Mouse (Mus musculus): ENCODE measurements around the gene 4930595D18Rik.

The 4930595D18Rik gene

DNA sequence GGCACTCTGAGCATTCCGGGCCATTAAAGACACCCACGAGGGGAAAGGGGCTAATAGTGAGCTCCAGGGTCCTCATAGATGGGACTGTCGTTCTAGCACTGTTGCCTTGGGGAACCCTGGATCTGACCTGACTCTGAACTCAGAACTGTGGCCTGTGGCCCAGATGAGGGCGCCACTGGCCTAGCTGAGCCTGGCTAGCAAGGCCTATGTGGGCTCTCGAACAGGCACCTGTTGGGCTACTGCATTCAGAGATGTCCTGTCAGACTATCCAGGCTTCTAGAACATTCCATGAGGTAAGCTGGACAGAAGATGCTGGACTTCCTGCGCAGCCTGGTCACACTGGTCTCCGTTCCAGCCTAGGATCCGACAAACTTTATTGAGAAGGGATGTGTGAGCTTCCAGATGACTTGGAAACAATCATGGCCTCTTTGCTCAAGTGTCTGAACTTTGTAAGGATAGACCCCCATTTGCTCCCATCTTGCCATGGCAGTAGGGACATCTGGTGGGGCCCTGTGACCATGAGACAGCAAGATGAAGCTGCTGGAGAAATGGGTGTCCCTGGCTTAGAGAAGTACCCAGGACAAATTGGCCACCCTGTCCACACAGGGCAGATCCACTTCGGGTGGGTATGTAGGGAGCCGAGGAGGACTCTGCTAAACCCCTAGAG, 19.0 kb downstream of the 4930595D18Rik start:
- peak; percentile 39 to 65 for DNase-seq

DNA sequence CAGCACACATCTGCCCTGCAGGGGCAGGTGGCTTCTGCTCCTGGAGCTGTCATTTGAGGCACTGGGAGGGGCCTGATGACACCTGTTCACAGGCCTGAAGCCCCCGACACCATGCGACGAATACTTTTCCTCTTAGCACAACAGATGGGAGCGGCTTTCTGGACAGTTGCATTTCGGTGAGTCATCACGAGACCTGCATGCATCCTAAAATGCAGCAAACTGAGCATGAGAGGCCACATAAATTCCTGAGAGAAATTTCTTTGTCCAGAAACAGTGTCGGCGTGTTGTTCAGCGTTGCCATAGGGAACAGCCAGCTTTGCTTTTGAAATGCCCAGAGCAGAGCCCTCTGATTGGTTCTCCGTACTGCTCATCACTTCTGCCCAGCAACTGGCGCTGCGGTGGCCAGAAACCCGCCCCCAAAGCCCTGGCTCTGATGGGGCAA, 20.0 kb downstream of the 4930595D18Rik start:
- peak; percentile 97 for DNase-seq

DNA sequence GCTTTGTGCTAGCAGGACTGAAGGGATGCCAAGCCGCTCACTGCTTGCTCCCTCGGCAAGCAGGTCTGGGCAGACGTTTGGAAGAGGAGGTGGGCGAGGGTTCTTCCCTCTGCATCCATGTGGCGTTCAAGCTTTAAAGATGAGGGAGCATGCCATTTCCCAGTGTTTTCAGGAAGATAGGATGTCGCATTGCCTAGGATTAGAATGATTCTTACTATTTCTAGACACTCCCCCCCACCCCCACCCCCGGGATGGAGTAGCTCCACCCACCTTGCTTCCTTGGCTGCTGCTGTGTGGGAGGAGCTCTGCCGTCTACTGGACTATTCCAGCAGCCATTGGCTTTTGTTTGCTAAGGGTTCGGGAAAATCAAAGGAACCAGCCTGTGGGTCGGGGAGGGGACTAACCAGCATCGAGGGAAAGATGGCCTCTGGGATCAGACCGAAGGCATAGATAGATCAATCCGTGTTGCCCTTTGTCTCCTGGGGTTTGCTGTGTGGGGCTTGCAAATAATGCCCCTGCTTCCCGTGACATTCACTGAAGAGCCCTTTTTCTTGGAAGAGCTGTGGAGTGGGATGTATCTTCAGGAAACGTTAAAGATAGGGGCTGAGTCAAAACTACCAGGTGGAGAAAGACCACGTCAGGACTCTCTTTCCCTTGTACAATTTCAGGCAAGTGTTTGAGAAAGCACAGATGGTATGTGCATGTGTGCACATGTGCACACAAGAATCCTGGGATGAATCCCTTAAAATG, 21.8 kb downstream of the 4930595D18Rik start:
- peak; percentile 45 to 61 for DNase-seq

DNA sequence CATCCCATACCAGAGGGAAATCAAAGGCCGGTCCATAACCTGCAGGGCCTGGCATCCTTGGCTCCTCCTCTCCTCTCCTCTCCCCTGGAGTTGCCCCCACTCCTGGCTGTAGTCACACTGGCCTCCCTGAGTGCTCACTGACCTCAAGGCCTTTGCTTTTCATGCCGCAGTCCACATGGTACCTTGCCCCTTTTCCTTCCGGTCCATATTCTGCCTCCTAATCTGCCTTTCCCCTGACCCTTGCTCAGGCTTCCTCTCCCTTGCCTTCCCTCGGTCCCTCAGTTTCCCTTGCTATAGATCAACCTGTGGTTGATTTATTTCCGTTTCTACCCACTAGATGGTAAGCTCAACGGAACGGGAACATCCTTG, 22.4 kb downstream of the 4930595D18Rik start:
- DNase-seq: peak; percentile 27 to 77

DNA sequence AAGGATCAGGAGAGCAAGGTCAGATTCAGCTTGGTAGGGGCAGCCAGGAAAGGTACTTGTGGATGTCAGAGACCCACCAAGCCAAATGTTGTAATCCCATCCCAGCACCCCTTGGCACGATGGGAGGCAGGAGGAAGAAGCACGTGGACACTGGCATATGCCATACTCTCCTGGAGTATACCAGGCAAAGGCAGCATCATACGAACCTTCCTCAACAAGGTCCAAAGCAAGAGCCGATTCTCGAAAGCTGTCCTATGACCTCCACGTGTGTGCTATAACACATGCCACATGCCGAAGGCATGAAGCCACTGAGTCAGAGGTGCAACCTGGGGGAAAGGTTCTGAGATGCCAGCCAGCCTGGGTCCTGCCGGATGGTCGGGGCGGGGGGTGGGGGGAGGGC, 23.4 kb downstream of the 4930595D18Rik start:
- DNase-seq: no peak

DNA sequence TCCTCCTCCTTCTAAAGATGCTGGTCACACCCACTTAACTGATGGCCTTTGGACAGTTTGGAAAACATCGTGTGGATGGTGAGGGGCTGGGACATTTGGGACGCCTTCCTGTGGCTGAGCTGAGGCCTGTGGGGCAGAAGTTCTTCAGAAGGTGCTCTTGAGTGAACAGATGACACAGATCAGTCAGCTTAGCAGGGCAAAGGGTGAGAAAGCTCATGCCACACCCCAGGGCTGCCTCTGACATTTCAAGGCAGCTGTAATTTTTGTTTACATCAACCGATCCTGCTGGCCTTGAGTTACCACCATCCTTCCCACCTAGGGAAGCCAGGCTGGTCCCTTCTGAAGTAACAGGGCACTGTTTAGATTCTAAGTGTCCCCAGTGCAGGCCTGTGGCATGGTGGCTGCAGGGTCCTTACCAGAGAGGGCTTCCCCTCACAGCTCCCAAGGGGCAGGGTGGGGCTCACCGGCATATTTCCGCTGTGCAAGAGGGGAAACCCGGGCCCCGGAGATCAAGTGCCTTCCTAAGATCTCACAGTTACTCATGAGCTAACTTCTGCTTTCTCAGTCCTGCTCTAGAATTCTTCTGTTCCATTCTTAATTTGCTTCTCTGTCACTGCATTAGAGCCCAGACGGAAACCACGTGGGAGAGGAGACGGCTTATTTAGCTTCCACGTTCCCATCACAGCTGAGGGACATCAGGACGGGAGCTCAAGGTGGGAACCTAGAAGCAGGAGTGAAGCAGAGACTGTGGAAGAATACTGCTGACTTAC, 24.4 kb downstream of the 4930595D18Rik start:
- DNase-seq: peak in 1 of 2 experiments; percentile 43

DNA sequence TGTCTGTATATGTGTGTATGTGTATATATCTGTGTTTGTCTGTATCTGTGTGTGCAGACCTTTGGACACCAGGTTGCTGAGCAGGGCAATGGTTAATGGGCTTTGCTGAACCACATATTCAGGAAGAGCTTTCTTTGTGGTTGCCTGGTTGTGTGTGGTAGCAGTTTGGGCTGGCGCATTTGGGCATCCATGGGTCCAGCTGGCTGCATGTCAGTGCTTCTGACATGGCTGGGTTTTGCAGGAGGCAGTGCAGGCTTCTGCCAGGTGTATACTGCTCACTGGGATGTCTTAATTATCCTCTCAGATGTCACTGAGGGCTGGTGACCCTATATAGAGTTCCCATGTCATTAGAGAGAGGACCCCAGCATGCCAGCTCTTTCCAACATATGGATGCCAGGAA, 28.5 kb downstream of the 4930595D18Rik start:
- DNase-seq: no peak

DNA sequence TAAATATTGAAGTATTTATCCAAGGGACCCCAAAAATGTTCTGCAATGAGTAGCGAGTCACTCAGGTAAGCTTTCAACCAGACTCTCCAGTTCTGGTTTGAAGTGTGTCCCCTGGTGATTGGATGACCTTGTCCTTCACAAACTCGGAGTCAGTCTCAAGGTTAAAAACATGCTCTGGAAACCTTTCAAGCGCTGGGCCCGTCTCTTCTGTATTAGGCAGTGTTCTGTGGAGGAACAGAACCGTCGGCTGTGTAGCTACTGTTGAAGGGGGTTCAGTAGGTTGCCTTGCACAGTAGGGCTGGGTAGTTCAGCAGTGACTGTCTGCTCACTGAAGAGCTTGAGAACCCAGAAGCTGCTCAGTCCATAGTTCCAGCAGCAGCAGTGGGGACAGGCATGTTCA, 29.6 kb downstream of the 4930595D18Rik start:
- DNase-seq: no peak

DNA sequence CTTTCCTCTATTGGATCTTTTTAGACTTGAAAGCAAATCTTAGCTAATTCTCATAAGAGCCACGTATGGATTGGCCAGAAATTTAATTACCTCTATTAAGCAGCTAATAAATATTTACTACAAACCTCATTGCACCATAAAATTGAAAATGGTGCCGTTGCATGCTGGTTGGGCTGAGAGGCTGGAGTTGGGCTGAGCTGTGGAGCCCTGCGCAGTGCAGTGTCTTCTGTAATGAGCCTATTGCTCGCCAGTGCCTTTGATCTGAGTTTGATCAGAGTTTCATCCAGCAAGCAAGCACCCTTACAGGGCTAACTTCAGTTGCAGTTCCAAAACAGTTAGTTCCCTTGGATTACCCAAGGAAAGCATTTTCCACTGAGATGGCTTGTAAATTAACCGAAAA, 30.3 kb downstream of the 4930595D18Rik start:
- DNase-seq: no peak

DNA sequence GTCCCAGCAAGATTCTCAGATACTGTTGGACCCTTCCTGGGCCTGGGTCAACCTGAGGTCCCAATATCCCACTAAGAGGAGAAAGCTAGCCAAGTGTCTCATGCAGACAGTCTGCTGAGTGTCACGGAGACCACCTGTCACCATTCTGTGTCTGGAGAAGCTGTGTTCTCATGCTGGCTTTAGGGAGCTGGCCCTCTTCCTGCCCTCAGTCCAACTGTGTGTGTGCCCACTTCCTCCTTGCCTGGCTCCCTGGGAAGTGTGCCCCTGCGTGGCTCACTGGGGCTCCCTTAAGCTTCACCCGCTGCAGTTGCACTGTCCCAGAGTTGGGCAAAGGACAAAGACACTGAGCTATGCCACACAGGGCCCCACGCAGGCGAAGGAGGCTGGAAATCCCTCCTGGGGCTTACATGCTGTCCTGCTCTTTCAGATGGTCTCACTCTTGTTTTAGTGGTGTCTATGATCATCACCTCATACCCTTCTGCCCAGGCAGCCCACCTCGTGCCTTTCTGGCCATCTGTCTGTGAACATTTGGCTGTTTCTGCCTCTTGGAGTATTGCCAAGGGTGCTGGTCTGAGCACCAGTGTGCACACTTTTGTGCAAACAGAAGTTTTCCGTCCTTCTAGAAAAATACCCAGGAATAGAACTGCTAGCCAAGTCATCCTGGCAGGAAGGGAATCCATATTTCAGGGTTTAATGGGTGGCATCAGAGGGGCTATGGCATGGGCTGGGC, 31.1 kb downstream of the 4930595D18Rik start:
- no peak for DNase-seq

DNA sequence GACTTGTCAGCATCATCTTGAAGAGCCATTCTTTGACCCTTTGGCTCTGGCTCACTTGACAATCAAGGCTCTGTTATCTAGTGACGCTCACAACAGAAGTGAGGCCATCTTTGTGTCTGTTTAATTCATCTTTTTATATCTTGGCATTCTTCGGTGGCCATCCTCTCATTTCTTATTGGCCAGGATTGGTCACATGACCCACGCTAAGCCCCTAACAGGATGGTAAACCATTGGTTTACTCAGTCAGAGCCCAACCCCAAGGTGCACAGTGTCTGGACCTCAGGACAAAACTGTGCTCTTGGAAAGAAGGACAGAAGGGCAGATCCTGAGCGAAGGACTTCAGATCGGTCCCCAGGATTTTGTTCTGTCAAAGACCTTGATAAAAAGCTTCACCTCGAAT, 31.7 kb downstream of the 4930595D18Rik start:
- DNase-seq: no peak

DNA sequence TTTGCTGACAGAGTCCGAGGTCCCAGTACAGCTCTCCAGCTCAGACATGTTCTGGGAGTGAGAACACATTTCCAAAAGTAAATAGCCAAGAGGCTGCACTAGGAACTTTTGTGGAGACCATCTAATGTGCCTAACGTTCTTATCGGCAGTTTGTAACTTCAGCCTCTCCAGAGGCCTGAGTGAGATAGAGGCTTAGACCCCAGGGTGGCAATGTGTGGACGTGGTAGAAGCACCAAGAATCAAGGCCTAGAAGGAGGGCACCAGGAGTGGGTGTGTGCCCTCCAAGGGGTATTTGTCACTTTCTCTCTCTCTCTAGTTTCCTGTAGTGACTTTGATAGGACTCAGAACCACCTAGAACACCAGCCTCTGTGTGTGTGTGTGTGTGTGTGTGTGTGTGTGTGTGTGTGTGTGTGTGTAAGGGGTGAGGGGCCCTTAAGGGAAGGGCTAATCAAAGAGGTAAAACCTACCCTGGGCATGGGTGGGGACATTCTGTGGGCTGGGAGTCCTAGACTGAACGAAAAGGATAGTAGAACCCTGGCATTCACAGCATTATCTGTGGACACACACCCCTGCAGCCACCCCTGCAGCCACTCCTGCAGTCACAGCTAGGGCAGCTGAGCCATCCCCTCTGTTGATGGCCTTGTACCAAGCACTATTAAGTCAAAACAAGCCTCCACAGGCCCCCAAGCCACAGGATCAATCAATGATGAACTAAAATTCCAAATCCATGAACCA, 32.7 kb downstream of the 4930595D18Rik start:
- DNase-seq: no peak

DNA sequence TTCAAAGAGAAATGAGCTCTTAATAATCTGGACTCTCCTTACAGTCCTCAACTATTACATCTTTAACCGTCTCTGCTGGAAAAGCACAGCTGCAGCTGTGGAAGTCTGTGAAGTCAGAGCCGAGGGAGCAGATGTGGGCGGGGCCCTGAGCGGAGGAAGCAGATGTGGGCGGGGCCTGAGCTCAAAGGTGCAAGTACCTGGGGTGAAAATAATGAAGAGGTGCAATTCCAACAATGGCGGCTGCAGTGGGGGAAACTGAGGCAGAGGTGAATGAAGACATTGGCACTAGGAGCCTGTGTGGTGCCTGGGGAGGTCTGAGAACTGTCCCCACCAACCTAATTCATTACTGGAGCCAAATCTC, 34.1 kb downstream of the 4930595D18Rik start:
- DNase-seq: peak in 1 of 2 experiments; percentile 61

DNA sequence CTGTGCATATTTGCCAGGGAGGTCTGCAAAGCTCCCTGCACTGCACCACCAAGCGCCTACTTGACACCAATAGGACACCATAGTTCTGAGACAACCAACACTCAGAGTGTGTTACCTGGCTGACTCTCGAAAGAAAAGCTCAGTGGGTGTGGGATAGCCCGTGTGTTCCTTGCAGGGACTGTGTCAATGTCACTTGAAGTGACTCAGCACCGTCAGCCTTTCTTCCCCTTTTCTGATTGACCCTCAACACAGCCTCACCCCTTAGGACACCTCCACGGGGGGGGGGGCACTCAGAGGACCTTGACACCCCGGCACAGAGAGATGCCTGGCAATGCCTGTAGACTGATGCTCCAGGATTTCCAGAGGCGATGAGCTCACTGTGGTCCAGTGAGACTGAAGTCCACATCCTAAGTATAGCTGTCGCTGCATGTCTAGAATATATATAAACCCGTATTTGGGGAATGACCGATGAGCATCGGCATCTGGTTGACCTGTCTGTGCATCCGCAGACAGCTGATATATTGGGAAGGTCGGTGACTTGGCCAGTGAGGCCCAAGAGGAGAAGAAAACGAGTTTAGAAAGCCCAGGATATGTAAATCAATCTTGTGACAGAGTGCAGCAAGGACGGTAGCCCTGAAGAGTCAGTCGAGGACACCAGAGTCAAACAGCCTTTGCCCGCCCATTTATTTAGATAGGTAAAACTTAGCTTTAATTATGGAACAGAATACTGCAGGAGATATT, 34.6 kb downstream of the 4930595D18Rik start:
- no peak for DNase-seq

DNA sequence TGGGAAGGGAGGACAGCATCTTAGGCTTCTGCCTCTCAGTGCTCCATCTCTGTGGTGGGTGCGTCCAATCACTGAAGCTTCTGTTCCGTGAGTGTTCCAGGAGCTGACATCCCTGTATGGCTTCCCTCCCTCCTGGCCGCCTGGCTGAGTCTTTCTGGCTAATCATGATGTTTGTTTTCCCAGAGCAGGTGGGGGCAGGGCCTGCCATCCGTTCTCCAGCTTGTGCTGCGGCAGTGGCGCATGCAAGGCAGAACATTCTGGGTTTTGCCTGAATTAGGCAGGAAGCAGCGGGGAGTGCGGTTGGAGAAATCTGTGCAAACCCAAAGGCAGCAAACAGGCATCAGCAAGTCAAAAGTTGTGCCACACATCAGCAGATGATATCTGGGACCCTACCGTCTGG, 39.0 kb downstream of the 4930595D18Rik start:
- DNase-seq: peak in 1 of 2 experiments; percentile 48

DNA sequence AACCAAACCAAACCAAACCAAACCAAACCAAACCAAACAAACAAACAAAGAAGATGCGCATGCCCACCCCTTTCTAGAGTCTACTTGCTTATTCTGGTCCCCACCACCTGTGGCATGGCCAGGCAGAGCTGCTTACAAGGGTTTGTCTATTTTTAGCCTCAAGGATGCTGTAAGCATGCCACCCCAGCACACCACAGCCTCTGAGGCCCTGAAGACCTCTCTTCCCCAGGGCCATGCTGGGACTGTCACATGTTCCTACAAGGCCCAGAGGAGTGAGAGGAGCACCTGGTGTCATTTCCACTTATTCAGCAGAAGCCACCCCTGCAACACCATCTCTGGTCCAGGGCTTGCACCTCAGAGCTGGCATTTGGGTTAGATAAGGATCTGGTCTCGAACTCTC, 39.7 kb downstream of the 4930595D18Rik start:
- no peak for DNase-seq

DNA sequence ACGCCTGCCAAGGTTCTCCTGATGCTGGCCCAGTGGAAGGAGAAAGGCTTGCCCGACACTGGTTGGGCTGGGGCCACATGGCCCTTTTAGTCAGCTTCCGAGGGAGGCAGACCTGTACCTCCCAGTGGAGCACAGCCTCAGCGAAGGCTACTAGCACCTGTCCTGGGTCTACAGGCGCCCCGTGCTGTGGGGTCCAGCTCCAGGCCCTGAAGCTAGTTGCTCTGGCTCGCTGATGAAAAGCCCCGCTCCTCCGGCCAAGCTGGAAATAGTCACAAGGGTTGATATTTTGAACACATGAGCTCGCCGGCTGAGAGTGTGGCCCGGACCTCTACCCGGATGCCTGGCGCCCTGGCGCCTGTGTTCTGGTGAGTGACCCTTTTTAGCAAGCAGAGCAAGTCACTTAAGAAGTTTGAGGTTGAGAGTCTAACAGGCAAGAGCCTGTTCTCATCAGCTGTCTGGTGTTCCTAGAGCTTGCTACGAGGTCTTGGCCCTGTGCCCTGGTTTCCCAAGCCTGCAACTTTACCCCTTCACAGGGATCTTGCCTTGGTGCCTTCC, 40.7 kb downstream of the 4930595D18Rik start:
- peak in 1 of 2 experiments; percentile 36 for DNase-seq

DNA sequence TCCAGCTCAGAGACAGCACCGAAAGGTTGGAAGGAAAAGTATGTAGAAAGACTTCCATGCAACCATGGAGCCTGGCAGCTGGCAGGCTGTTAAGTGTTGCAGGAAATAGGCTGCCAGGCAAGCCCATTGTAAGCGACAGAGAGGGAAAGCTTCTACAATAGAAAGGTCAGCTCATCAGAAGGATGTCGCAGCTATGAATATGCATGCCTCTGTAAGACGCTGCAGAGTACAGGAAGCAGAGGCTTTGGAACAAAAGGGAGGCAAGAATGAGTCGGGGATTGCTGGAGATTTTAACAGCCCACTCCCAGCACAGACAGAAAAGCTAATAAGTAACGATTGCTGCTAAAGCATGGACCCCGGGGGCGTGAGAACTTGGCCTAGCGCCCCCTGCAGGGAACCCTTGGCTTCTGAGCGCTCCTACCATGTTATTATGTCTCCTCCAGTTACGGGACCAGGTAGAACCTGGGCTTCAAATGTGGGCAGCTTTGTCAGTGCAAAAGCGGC, 41.2 kb downstream of the 4930595D18Rik start:
- DNase-seq: peak in 1 of 2 experiments; percentile 41

DNA sequence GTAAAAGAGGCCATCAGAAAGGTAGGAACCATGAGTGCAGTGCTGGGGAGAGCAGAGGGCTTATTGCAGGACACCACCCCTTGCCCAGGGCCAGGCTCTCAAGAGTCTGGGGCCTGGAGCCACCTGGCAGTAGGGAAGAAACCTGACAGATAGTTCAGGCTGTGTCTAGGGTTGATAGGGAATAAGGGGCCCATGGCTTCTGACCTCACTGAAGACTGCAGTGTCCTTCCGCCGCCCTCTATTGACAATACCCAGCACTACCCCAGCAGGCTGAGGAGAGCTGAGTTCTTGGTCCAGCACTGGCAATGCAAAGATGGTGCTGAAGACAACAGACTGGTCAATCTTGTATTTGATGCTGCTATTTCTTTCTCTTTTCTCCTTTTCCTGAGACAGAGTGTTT, 47.2 kb downstream of the 4930595D18Rik start:
- DNase-seq: no peak

DNA sequence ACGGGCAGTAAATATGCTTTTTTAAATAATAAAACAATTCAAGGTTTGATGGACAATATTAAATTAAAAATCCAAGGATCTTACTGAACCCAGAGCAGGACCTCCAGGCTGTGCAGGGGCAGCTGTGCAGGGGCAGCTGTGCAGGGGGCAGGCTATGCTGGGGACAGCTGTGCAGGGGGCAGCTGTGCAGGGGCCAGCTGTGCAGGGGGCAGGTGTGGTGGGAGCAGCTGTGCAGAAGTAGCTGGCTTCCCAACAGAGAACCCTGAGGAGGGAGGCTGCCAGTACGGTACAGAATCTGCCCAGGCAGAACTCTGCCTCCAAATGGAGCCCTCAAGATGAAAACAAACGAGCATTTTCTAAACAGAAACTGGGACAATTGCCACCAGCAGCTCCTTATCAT, 48.3 kb downstream of the 4930595D18Rik start:
- no peak for DNase-seq
